In the genomic region with DNA sequence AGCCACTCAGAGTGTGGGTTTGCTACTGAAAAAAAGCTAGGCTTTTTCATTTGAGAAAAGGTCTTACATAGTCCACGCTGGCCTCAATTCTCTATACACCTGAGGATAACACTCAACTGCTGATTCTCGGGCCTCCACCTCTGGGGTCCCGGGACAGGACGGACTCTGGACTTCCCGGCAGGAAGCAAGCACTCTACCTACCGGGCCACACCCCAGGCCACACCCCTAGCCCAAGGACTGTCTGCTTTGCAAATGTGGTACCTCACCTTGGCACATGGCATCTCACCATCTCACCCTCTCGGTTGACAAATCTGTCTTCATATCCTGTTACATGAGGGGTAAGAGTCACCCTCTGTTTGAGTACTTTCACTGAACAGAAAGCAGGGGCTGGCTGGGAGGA, we compare ENCODE assay signal across 24 mouse cellular contexts. TPM values are rescaled to one million over a fixed set of nuclear protein-coding genes. Genes with fewer than 3 reads are reported as not detected.
"Had no signal": no experiment of that assay in that cellular context is flagged by ENCODE, and none has a peak within 500 bp of the region (broad histone marks: within the 10 kb centered on the region; RNA-seq: fewer than 3 reads in every experiment).

No protein-coding gene starts in this region.

- H3K27ac ChIP-seq: lung, embryonic 15.5 days; midbrain, embryonic 10.5 days; midbrain, embryonic 12.5 days; neural tube, embryonic 13.5 days; neural tube, embryonic 15.5 days; stomach, embryonic 15.5 days; stomach, postnatal 0 days had no signal

- H3K4me1 ChIP-seq: midbrain, embryonic 10.5 days; midbrain, embryonic 12.5 days; neural tube, embryonic 13.5 days; neural tube, embryonic 15.5 days had no signal

- H3K9ac ChIP-seq: liver, postnatal 0 days; lung, embryonic 15.5 days; midbrain, embryonic 12.5 days; neural tube, embryonic 13.5 days; neural tube, embryonic 15.5 days; stomach, embryonic 15.5 days had no signal

- H3K27me3 ChIP-seq: stomach, embryonic 15.5 days had no signal

- H3K4me3 ChIP-seq: lung, embryonic 15.5 days; midbrain, embryonic 10.5 days; midbrain, embryonic 12.5 days; myocyte; neural tube, embryonic 13.5 days; neural tube, embryonic 15.5 days; stomach, embryonic 15.5 days had no signal

- ATAC-seq: liver, postnatal 0 days; midbrain, embryonic 16.5 days had no signal

- H3K36me3 ChIP-seq: lung, embryonic 15.5 days; midbrain, embryonic 10.5 days; midbrain, embryonic 12.5 days; neural tube, embryonic 13.5 days; neural tube, embryonic 15.5 days; stomach, embryonic 15.5 days had no signal

- H3K4me2 ChIP-seq: lung, embryonic 15.5 days; midbrain, embryonic 12.5 days; neural tube, embryonic 13.5 days; neural tube, embryonic 15.5 days; stomach, embryonic 15.5 days had no signal

- H3K9me3 ChIP-seq: lung, embryonic 15.5 days; midbrain, embryonic 10.5 days; midbrain, embryonic 12.5 days; neural tube, embryonic 13.5 days; neural tube, embryonic 15.5 days; stomach, embryonic 15.5 days had no signal

- DNase-seq: liver, postnatal 0 days; lung, adult 2 months; lung, postnatal 10 days; lung, postnatal 4 days; midbrain, embryonic 14.5 days; retina, postnatal 1 day; right cerebral cortex, adult 18-20 months; right cerebral cortex, postnatal 25 days; right cerebral cortex, postnatal 4 days; spleen, adult 18-20 months; thymus, adult 2 months; thymus, postnatal 25 days; thymus, postnatal 4 days had no signal

RNA-seq across cellular contexts. Expression of a gene that starts 17.7 kb away (rescaled TPM):
- total RNA-seq: megakaryocyte, adult 5-6 weeks; megakaryocyte-erythroid progenitor cell, adult 5-6 weeks had no signal
- polyA plus RNA-seq: lung, adult 2 months; midbrain, embryonic 10.5 days; midbrain, embryonic 12.5 days; midbrain, embryonic 14.5 days; midbrain, embryonic 16.5 days; myocyte; neural tube, embryonic 15.5 days had no signal
